Mouse (Mus musculus) adrenal gland, postnatal 36 days (tissue): ENCODE measurements at regions not wholly inside any gene's neighbourhood (a gene's known extent, or its start where the extent isn't known, plus 50 kb on each side); places are given as distances from the start of the nearest gene placed in this dataset.

Experiments used
- DNase-seq, 2 experiments: peaks; one replicate each; pipeline ENCODE4 v3.0.0; 2021; ENCODE audit warnings: mixed read lengths in 1 of 2

- peak; percentile 44 to 61 for DNase-seq
Observed at GRCm38 (mm10) chr9:35360139-35361100, 60.5 kb upstream of the Cdon start.

- DNase-seq: no peak
Observed at GRCm38 (mm10) chr9:35361432-35361831, 59.5 kb upstream of the Cdon start.

- peak; percentile 24 to 34 for DNase-seq
Observed at GRCm38 (mm10) chr9:35362276-35362675, 58.7 kb upstream of the Cdon start.

GRCm38 (mm10) chr9:35363079-35363478 is 57.8 kb upstream of the Cdon start:
- no peak for DNase-seq

GRCm38 (mm10) chr9:35363936-35364335 is 57.0 kb upstream of the Cdon start:
- DNase-seq: no peak

GRCm38 (mm10) chr9:35365975-35366374 is 55.0 kb upstream of the Cdon start:
- no peak for DNase-seq

GRCm38 (mm10) chr9:35369063-35369462 is 51.9 kb upstream of the Cdon start:
- no peak for DNase-seq

- no peak for DNase-seq
Observed at GRCm38 (mm10) chr9:35370031-35370430, 50.9 kb upstream of the Cdon start.

- DNase-seq: no peak
Observed at GRCm38 (mm10) chr9:35370895-35371294, 50.0 kb upstream of the Cdon start.
